Comparison of ENCODE assay signal across 7 mouse cellular contexts in the genomic region with DNA sequence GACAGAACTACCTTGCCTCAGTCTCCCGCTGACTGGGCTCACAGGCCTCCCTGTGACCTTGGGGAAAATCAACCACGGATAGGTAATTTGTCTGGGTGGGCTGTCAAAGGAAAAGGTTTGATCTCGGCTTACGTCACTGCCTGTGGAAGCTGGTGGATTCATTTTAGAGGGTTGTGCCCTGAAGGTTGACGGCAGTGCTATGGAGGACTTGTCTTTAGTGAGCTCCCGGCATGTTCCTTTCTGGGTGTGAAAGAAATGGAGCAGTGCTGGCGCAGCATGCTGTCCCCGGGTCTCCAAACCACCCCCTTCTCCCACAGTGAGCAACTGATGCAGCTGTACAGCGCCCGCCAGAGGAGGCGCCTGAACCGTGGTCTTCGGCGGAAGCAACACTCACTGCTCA. TPM values are rescaled to one million over a fixed set of nuclear protein-coding genes. Genes with fewer than 3 reads are reported as not detected.
DNase-seq lines count a peak whose midpoint lies in the region; ATAC-seq and TF ChIP-seq lines count a peak whose summit lies in the region.

No protein-coding gene starts in this region.

- peaks cover 20% of the 10 kb centered on the region for H3K4me1 ChIP-seq in neural tube, embryonic 11.5 days (ENCODE audit: control insufficient read depth, insufficient read depth, low read length)
- H3K4me1 ChIP-seq in embryonic facial prominence, embryonic 10.5 days = peaks cover 55% of the 10 kb centered on the region
- H3K4me1 ChIP-seq in intestine, embryonic 16.5 days (ENCODE audit: control insufficient read depth, insufficient read depth, low read length) = peaks cover 23% of the 10 kb centered on the region
- peaks cover 7% of the 10 kb centered on the region for H3K4me1 ChIP-seq in small intestine, adult 2 months (ENCODE audit: control insufficient read depth, insufficient read depth, insufficient read length, low read length)

- H3K36me3 ChIP-seq in neural tube, embryonic 11.5 days (ENCODE audit: control insufficient read depth, insufficient read depth, low read length) = peaks cover 6% of the 10 kb centered on the region
- H3K36me3 ChIP-seq in embryonic facial prominence, embryonic 10.5 days (replicated peaks) = peaks cover 35% of the 10 kb centered on the region
- H3K36me3 ChIP-seq in intestine, embryonic 16.5 days (ENCODE audit: control insufficient read depth, insufficient read depth, low read length) = peaks cover 8% of the 10 kb centered on the region
- peaks cover 16% of the 10 kb centered on the region for H3K36me3 ChIP-seq in small intestine, adult 2 months (ENCODE audit: control insufficient read depth, insufficient read depth, low read length)

- H3K27me3 ChIP-seq in neural tube, embryonic 11.5 days (ENCODE audit: control insufficient read depth, insufficient read depth, low read length) = 0 out of 2 replicates have a peak, but pooled peaks cover under 1% of the 10 kb centered on the region
- H3K27me3 ChIP-seq in embryonic facial prominence, embryonic 10.5 days (replicated peaks; ENCODE audit: low read depth, poor library complexity, severe bottlenecking) = peaks cover 21% of the 10 kb centered on the region
- H3K27me3 ChIP-seq in intestine, embryonic 16.5 days (replicated peaks; ENCODE audit: control insufficient read depth, insufficient read depth, low read length) = peaks cover 9% of the 10 kb centered on the region
- H3K27me3 ChIP-seq in small intestine, adult 2 months (ENCODE audit: control insufficient read depth, insufficient read depth, low read length) = peaks cover 8% of the 10 kb centered on the region

- peak overlapping the region; percentile 99 for H3K9ac ChIP-seq in neural tube, embryonic 11.5 days (ENCODE audit: low read length)
- H3K9ac ChIP-seq in intestine, embryonic 16.5 days (ENCODE audit: low read depth, low read length) = peak overlapping the region; percentile 99

- TF ChIP-seq POLR2A in small intestine, adult 2 months (IDR thresholded peaks at IDR 0.05; ENCODE audit: low read depth, low read length) = no peak

- ATAC-seq in neural tube, embryonic 11.5 days (ENCODE audit: insufficient read depth, low FRiP score, low TSS enrichment) = no peak
- ATAC-seq in intestine, embryonic 16.5 days = no peak

- 34% methylated on average over 14 of the region's 14 CpGs for WGBS in neural tube, embryonic 11.5 days
- 27% methylated on average over 14 of the region's 14 CpGs for WGBS in embryonic facial prominence, embryonic 10.5 days
- WGBS in intestine, embryonic 16.5 days = 20% methylated on average over 14 of the region's 14 CpGs
- WGBS in small intestine, adult 2 months = 10% methylated on average over 14 of the region's 14 CpGs

- TF ChIP-seq CTCF in small intestine, adult 2 months (IDR thresholded peaks at IDR 0.05; ENCODE audit: extremely low read depth, insufficient read length, insufficient replicate concordance, low read depth, low read length) = no peak

- peak overlapping the region; percentile 89 for H3K27ac ChIP-seq in neural tube, embryonic 11.5 days (ENCODE audit: low read depth, low read length)
- H3K27ac ChIP-seq in embryonic facial prominence, embryonic 10.5 days (replicated peaks) = peak overlapping the region; percentile 99
- peak overlapping the region; percentile 88 for H3K27ac ChIP-seq in intestine, embryonic 16.5 days (ENCODE audit: low read length)
- no peak overlapping the region for H3K27ac ChIP-seq in small intestine, adult 2 months (ENCODE audit: insufficient read depth, low read depth, low read length)

- H3K4me3 ChIP-seq in neural tube, embryonic 11.5 days (ENCODE audit: low read depth, low read length) = peak overlapping the region; percentile 97
- peak overlapping the region; percentile 98 for H3K4me3 ChIP-seq in embryonic facial prominence, embryonic 10.5 days
- peak overlapping the region; percentile 72 for H3K4me3 ChIP-seq in intestine, embryonic 16.5 days (ENCODE audit: low read length)
- H3K4me3 ChIP-seq in small intestine, adult 2 months (ENCODE audit: low read depth, low read length) = peak overlapping the region; percentile 77

- H3K9me3 ChIP-seq in neural tube, embryonic 11.5 days (ENCODE audit: control insufficient read depth, low read length) = no peaks in the 10 kb centered on the region
- no peaks in the 10 kb centered on the region for H3K9me3 ChIP-seq in embryonic facial prominence, embryonic 10.5 days
- H3K9me3 ChIP-seq in intestine, embryonic 16.5 days (ENCODE audit: control insufficient read depth, low read length) = no peaks in the 10 kb centered on the region

- peak overlapping the region; percentile 90 for H3K4me2 ChIP-seq in neural tube, embryonic 11.5 days (ENCODE audit: low read depth)
- H3K4me2 ChIP-seq in intestine, embryonic 16.5 days (ENCODE audit: low read depth, low read length) = peak overlapping the region; percentile 85

- DNase-seq in neural tube, embryonic 11.5 days (ENCODE audit: low spot score) = no peak
- no peak for DNase-seq in neural tube, embryonic 10.5 days (ENCODE audit: extremely low spot score, low spot score)
- no peak for DNase-seq in embryonic facial prominence, embryonic 10.5 days (ENCODE audit: low spot score)
- no peak for DNase-seq in gastrocnemius, postnatal 10 days
- no peak for DNase-seq in cerebellum, adult 9-10 months

RNA-seq across cellular contexts. Expression of gene Rps15, which starts 1.1 kb away (rescaled TPM):
- 857 and 860 TPM in 2 replicates for polyA plus RNA-seq in neural tube, embryonic 11.5 days (2014; fragmentation: Nextera tagmentation; extraction: Ambion mirVana)
- polyA plus RNA-seq in embryonic facial prominence, embryonic 10.5 days (2016; fragmentation: Nextera tagmentation; extraction: Ambion mirVana) = 1,079 and 1,119 TPM in 2 replicates
- 894 and 922 TPM in 2 replicates for polyA plus RNA-seq in intestine, embryonic 16.5 days (2015; fragmentation: Nextera tagmentation; extraction: Ambion mirVana)
- polyA plus RNA-seq in small intestine, adult 2 months (2012; rRNA removed) = 741 and 887 TPM in 2 replicates
- total RNA-seq in gastrocnemius, postnatal 10 days (2021) = 100 to 1,000 TPM; 952 to 954 TPM

RNA-seq across cellular contexts. Expression of gene Apc2, which starts 2.5 kb away (rescaled TPM):
- 81.4 and 81.7 TPM in 2 replicates for polyA plus RNA-seq in neural tube, embryonic 11.5 days (2014; fragmentation: Nextera tagmentation; extraction: Ambion mirVana)
- 11.8 and 12.6 TPM in 2 replicates for polyA plus RNA-seq in embryonic facial prominence, embryonic 10.5 days (2016; fragmentation: Nextera tagmentation; extraction: Ambion mirVana)
- polyA plus RNA-seq in intestine, embryonic 16.5 days (2015; fragmentation: Nextera tagmentation; extraction: Ambion mirVana) = 2.4 and 3.1 TPM in 2 replicates
- polyA plus RNA-seq in small intestine, adult 2 months (2012; rRNA removed) = 0.65 and 0.96 TPM in 2 replicates
- under 1 TPM; 0.87 to 0.95 TPM for total RNA-seq in gastrocnemius, postnatal 10 days (2021)

RNA-seq across cellular contexts. Expression of gene 2310011J03Rik, which starts 27.0 kb away (rescaled TPM):
- polyA plus RNA-seq in neural tube, embryonic 11.5 days (2014; fragmentation: Nextera tagmentation; extraction: Ambion mirVana) = 37.3 and 40.5 TPM in 2 replicates
- polyA plus RNA-seq in embryonic facial prominence, embryonic 10.5 days (2016; fragmentation: Nextera tagmentation; extraction: Ambion mirVana) = 53.7 and 56.2 TPM in 2 replicates
- 60.4 and 64.3 TPM in 2 replicates for polyA plus RNA-seq in intestine, embryonic 16.5 days (2015; fragmentation: Nextera tagmentation; extraction: Ambion mirVana)
- 47.4 and 74.1 TPM in 2 replicates for polyA plus RNA-seq in small intestine, adult 2 months (2012; rRNA removed)
- 10 to 100 TPM; 10.5 to 13.1 TPM for total RNA-seq in gastrocnemius, postnatal 10 days (2021)

RNA-seq across cellular contexts. Expression of gene Dazap1, which starts 32.0 kb away (rescaled TPM):
- polyA plus RNA-seq in neural tube, embryonic 11.5 days (2014; fragmentation: Nextera tagmentation; extraction: Ambion mirVana) = 49.8 and 51.9 TPM in 2 replicates
- polyA plus RNA-seq in embryonic facial prominence, embryonic 10.5 days (2016; fragmentation: Nextera tagmentation; extraction: Ambion mirVana) = 56.2 and 58.5 TPM in 2 replicates
- polyA plus RNA-seq in intestine, embryonic 16.5 days (2015; fragmentation: Nextera tagmentation; extraction: Ambion mirVana) = 36.8 and 37.6 TPM in 2 replicates
- polyA plus RNA-seq in small intestine, adult 2 months (2012; rRNA removed) = 46.6 and 89.3 TPM in 2 replicates
- 10 to 100 TPM; 67.8 to 81.0 TPM for total RNA-seq in gastrocnemius, postnatal 10 days (2021)

RNA-seq across cellular contexts. Expression of gene Gamt, which starts 32.5 kb away (rescaled TPM):
- polyA plus RNA-seq in neural tube, embryonic 11.5 days (2014; fragmentation: Nextera tagmentation; extraction: Ambion mirVana) = 35.1 and 37.7 TPM in 2 replicates
- 24.4 and 25.0 TPM in 2 replicates for polyA plus RNA-seq in embryonic facial prominence, embryonic 10.5 days (2016; fragmentation: Nextera tagmentation; extraction: Ambion mirVana)
- 91.0 and 106 TPM in 2 replicates for polyA plus RNA-seq in intestine, embryonic 16.5 days (2015; fragmentation: Nextera tagmentation; extraction: Ambion mirVana)
- 13.1 and 55.2 TPM in 2 replicates for polyA plus RNA-seq in small intestine, adult 2 months (2012; rRNA removed)
- 100 to 1,000 TPM; 342 to 351 TPM for total RNA-seq in gastrocnemius, postnatal 10 days (2021)
